Mouse (Mus musculus): ENCODE data around the gene Gsx2.
A peak's percentile ranks its signal among the peaks of the same experiment; 100 is the strongest.

Gene Gsx2

DNA sequence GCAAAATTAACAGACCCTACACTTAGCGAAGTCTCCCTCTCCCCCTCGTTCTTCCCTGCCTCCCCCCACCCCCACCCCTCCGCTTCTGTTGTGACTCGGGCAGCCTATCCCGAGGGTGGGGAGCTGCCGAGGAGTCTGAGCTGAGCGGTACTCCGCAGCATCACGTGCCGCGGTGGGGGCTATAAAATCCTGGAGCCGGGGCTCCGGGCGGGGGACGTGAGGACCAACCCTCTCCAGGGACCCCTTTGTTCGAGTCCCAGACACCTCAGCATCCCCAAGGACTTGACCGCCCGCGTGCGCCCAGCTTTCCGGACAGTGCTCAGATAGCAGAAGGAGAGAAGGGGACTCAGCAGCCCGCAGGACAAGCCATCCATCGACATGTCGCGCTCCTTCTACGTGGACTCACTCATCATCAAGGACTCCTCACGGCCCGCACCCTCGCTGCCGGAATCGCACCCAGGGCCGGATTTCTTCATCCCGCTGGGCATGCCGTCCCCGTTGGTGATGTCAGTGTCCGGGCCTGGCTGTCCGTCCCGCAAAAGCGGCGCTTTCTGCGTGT is at the start of gene Gsx2:
Gsx2 (plus strand) TSS at position 219 of the 559 bp plus-strand sequence.
- no peak for DNase-seq (ENCODE audit: low spot score in 2 of 2)

DNA sequence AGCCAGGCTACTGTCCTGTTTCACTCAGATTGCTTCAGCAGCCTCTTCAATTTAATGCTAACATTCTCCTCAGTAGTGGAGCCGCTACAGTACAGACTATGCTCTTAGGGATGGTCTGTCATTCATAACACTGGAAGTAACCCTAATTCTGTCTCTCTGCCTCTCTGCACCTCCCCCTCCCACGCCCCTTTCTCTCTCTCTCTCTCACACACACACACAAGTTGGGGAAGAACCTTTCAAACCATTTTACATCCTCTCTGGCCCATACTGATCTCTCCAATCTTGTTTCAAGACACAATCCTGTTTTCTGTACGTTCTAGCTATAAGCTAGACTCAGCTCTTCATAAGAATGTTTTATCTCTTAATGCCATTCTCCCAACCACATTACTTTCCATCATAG is 39.9 kb upstream of the Gsx2 start:
- DNase-seq (ENCODE audit: low spot score in 2 of 2) = no peak

DNA sequence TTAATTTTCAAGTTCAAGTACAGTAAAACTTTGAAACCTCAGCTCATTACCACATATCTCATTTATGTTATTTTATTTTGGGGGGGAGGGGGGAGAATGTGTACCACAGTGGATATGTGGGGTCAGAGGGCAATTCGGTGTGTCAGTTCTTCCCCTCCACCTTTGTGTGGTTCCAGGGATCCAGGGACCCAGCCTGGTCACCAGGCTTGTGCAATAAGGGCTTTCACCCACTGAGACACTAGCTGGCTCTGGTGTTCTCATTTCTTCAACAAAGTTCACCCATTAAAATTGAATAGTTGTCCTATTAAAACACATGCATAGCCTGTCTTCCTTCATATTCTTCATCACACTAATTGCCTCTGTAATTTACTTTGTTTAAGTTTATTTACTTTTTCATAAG is 36.1 kb upstream of the Gsx2 start:
- no peak for DNase-seq (ENCODE audit: low spot score in 2 of 2)

DNA sequence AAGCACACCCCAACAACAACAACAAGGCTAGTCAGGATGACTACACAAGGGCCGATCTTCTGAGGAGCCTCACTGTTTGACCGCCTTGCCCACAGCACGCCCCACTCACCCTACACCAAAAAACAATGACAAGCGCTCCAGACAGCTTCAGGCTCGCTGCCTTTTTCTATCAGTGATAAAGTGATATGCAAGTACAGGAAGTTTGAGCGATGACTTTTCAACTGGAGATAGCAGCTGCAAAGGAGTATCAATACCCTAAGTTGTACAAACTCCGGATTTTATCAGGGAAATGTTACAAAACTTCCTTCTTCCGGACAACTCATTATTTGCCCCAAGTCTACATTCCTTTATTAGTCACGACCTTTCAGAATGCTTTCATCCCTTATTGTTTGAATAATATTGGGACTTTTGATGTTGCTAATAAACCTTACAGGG is 32.4 kb upstream of the Gsx2 start:
- DNase-seq (ENCODE audit: low spot score in 2 of 2) = no peak

DNA sequence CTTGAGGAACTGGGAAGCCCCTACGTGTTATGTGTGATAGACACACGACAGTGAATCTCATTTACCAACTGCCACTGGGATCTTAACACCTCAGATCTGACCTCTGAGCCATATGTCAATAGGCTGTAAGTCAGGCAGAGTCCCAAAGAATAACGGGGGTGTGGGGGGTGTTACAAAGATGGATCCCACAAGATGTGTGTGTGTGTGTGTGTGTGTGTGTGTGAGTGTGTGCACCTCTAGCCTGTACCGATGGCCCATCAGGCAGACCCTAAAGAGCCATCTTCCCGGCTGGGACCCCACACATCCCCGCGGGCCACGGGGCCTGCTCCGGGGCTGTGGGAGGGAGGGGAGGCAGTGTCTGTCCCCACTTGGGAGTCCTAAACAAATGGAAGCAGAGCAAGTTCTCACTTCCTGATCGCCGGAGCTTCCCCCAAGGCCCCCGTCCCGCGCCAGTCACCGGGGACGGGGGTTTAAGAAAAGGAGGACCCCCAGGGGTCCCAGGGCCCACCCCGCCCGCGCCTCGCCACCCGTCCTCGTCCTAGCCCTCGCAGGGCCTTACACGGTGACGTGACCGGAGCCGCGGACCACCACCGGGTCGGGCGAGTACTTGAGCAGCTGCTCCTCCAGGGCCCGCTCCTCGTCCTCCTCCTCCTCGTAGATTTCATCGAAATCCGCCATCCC is 31.6 kb upstream of the Gsx2 start:
- peak in 1 of 2 experiments; percentile 36 for DNase-seq (ENCODE audit: low spot score in 2 of 2)

DNA sequence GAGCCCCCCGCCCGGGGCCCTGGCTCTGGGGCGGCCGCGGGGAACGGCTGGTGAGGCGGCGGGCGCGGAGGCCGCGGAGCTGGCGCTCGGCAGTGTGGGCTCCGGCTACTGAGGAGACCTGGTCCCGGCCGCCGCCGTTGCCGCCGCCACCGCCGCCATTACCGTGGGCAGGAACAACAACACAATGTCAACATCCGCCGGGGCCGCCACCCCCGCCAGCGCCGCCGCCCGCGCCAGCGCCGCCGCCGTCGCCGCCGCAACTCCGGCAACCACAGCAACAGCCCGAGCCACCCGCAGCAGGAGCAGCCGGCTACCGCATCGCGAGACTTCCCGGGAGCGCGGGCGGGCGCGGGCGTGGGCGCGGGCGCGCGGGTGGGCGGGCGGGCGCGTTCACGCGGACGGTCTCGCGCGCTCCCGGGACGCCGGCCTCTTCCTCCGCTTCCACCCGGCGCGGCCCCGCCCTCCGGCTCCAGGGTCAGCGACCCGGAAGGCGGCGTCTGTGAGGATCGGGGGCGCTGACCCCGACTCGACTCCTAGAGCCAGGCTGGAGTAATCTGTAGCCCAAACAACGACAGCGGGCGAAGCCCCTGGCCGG is 31.0 kb upstream of the Gsx2 start, which contains the start of gene Chic2:
Chic2 (minus strand) TSS at position 465 of the 595 bp plus-strand sequence.
- DNase-seq (ENCODE audit: low spot score in 2 of 2) = peak; percentile 81 to 86

DNA sequence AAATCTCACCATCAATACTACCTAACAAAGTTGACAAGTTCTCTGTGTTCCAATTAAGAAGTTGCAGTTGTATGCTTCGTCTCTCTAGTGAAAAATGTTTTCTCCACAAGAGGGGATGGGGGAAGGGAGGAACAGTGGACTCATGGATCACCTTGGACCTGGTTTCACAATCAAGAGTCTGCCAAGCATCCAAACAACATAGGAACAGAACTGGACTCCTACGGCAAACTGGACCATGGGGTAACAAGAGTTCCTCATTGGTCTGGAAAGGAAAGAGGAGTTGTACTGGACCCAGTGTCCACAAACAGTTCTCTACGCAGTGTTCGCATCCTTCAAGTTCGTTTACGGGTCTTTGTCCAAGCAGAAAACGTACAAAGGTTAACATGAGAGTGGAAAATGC is 30.0 kb upstream of the Gsx2 start:
- DNase-seq (ENCODE audit: low spot score in 2 of 2) = no peak

DNA sequence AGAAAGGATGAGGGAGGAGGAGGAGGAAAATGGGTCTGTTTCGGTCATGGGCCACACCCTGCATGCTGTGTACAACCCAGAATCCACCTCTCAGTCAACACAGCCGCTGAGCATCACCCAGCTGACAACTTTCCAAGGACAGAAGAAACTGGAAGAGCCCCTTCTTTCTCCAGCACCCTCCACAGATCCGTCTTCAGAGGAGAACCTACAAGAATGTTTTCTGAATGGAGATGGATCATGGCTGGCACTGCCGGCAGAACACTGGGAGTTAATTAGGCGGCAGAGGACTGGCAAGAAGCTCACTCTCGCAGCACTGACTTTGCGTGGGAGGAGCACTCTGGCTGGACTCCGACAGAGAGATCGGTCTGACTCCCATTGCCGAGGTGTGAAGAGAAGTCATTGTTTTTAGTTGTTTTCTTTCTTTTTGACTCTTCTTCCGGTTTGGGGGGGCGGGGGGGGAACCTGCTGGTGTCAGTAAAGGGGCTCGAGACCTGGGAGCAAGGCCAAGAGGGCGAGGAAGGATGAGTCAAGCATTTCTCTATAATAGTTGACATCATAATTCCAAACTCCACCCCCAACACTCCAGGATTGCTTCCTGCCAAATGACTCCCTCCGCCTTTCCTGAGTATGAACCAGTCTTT is 28.6 kb upstream of the Gsx2 start:
- no peak for DNase-seq (ENCODE audit: low spot score in 2 of 2)

DNA sequence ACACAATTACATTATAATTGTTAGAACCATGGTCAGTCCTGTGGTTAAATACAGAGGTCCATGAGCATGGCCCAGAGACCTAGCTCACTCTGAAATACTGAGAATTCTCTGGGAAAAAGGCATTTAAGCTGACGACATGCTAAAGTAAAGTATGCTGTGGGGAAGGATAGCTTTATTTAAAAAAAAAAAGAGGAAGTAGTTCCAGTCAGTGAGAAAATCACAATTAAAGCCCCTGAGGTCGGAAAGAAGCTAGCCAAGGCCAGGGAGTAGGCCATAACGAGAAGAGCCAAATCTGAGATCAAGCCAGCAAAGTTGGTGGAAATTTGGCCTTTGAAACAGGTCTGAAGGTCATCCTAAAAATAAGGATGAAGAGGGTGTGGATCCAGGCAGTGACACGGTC is 24.3 kb upstream of the Gsx2 start:
- no peak for DNase-seq (ENCODE audit: low spot score in 2 of 2)

DNA sequence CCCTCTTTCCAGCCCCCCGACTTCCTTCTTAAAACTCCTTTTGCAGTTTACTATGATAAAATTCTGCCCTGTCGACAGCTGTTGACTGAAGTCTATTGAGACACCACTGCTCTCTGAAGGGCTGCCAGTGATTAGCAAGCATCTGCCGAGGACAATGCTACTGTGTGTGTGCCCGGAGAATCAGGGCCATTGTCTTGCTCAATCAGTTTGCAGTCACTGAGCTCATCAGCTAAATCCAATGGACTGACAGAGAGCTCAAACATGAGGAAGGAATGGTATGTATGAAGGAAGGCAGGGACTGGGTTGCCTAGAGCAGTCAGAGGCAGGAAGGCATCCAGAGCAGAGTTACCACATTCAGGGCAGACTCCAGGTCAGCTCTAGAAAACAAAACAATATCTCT is 12.2 kb upstream of the Gsx2 start:
- DNase-seq (ENCODE audit: low spot score in 2 of 2) = no peak

DNA sequence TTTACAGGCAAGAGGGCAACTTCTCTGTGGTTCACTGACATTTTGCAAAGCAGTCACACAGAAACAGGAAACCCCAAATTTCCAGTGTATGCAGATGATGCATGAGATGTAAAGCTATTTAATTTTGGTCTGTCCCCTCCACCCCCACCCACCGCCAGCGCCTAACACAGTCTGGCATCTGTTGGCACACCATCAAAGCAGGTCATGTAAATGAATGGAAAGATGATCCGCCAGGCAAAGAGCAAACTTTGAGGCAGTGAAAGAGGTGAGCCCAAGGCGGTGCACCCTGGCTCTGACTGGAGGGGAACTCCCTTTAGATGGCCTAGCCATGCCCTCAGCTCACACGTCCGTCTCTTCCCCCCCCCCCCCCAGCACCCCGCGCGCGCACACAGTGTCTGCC is 8.7 kb upstream of the Gsx2 start:
- DNase-seq (ENCODE audit: low spot score in 2 of 2) = no peak

DNA sequence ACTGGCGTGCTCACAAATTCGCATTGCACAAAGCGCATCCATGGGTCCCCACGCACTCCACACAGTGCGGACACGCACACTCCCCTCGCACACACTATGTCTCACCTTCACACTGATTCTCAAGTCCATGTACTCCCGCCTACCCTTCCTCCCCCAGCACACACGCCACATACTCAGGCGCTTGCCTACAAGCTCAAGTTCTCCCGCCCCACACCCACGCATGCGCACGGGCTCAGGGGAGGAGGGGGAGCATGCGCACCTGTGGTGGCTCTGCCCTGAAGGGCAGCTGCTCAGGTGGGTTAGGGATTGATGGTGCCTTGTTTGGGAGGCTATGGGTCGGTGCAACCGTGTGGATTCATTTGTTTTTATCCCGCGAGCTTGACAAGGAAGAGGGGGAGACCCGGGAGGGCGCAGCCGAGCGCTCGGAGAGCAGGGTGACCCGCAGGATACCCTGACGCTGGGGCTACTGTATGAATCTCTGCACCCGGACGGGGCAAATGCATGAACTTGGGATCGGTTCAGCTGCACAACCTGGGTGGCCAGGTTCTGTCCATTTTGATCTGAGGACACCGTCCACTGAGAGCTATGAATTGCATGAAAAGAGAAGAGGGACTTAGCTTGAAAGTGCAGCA is 8.2 kb upstream of the Gsx2 start:
- peak; percentile 51 to 61 for DNase-seq (ENCODE audit: low spot score in 2 of 2)

DNA sequence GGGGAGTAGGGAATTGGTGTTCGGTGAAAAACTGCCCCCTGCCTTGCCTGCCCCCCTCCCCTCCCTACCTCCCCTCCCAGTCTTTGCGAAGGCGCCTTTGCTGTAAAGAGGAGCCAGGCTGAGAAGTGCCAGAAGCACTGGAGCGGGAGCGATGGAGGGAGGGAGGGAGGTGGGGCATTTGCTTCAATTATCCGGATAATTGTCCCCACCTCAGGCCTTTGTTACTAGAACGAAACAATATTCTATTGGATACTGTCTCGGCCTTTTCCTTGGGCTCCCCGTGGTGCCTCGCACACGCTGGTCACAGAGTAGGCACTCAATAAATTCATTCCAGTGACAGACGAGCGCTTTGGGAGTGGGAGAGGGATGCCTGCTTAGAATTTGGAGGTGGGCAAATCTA is 5.3 kb upstream of the Gsx2 start:
- no peak for DNase-seq (ENCODE audit: low spot score in 2 of 2)

DNA sequence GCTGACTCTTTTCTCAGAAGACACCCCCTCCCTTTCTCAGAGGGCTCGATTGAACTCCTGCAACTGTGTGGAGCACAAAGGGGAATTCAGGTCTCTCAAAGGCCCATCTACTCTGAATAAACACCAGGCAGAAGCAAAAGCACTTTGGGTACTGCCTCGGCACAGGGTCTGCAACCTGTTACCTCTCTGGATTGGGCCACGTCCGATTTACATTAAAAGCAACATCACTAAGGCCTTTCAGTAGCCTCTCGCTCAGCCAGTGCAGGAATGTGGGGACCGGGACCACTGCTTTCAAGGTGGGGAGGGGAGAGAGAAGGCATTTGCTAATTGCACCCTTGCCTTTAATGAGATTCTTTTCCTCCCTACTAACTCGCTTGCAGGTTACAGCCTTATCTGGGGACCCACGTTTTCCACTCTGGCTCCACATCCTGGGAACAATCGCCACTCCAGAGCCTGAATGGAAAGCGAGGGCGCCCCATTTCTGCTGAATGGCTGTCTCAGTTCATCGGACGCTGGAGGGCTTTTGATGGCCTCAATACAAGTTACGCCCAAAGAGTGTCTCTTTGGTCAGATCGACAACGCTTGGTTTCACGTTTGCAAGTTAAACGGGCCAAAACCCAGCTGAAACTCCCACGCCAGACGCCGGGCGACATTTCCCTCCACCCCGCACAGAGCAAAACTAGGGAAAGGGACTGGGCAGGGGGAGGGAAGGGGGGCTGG is 4.6 kb upstream of the Gsx2 start:
- no peak for DNase-seq (ENCODE audit: low spot score in 2 of 2)

DNA sequence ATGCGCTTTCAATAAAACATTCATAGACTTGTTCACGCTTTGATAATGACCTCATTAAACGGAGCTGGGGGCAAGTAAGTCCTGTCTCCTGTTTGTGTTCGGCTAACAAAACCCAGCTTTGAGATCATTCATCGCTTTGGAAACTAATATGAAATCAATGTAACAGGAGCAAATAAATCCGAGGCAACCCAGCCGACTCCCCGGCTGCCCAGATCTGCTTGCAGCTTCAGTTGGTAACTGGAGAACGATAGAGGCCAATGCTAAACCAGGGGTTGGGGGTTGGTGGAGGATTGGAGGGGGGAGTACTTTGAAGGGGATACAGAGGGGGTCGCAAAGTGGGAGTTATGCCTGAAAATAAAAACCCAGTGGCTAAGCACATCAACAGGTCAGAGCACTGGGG is 3.5 kb upstream of the Gsx2 start:
- DNase-seq (ENCODE audit: low spot score in 2 of 2) = no peak

DNA sequence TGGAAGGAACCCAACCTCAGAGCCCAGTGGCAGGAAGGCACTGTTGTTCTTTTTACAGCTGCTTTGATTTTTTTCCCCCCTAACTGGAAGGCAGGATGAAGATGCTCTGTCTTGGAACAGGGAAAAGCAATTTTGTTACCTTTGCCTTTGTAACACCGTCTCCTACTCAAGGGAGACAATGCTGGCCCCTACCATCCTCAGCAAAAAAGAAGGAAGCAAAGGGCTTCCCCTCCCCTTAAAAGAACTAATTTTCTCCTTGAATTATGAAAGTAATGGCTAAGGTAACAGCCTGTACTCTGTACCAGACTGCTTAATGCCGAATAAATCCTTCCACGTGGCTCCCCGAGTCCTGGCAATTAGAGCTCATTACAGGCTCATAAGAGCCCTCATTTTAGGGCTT is 2.9 kb upstream of the Gsx2 start:
- DNase-seq (ENCODE audit: low spot score in 2 of 2) = no peak

DNA sequence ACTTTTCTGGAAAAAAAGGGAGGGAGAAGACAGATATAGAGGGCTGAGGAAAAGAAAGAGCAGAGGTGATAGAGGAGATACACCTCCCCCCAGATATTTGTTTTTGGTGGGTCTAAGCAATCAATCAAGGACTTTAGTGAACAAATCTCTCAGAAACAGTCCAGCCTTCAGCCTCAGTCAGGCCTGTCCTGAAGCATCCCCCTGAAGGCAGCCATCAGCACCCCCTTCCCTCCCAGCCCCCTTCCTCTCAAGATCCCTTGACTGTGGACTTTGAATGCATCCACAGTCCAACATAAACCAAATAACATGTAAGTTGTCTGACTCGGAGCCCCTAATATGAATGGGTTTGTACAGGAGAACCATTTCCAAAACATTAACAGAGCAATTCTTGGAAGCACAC is 2.2 kb upstream of the Gsx2 start:
- no peak for DNase-seq (ENCODE audit: low spot score in 2 of 2)

DNA sequence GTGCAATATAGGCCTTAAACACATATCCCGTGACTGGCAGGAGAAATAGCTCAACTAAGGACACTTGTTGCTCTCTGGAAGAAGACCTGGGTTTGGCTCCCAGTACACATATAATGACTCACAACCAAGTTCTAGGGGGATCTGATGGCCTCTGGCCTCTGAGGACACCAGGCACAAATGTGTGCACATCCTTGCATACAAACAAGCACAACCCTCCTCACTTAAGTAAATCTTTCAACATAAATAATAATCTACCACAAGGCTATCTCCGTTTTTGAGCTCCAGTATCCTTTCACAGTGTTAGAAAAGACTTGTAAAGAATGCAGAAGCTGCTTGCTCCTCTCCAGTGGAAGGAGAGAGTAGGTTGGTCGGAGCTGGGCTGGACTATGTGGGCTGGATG is 1.7 kb upstream of the Gsx2 start:
- DNase-seq (ENCODE audit: low spot score in 2 of 2) = no peak

DNA sequence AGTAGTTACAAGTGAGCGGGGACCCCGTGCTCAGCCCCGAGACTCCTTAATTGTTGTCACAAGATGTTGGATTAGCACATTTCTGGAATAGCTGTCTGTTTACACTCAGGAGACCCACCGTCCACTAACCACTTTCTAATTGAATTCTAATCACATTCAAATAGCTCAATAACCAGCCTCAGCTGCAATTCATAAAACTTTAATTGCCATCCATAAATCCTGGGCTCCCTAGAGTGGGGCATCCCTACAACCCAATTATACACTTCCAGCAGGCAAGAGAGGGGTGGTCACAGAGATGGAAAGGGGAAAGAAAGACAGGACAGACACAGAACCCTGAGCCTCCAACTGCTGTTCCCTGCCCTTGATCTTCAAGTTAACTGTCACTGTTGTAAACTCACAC is 1.3 kb upstream of the Gsx2 start:
- DNase-seq (ENCODE audit: low spot score in 2 of 2) = no peak

DNA sequence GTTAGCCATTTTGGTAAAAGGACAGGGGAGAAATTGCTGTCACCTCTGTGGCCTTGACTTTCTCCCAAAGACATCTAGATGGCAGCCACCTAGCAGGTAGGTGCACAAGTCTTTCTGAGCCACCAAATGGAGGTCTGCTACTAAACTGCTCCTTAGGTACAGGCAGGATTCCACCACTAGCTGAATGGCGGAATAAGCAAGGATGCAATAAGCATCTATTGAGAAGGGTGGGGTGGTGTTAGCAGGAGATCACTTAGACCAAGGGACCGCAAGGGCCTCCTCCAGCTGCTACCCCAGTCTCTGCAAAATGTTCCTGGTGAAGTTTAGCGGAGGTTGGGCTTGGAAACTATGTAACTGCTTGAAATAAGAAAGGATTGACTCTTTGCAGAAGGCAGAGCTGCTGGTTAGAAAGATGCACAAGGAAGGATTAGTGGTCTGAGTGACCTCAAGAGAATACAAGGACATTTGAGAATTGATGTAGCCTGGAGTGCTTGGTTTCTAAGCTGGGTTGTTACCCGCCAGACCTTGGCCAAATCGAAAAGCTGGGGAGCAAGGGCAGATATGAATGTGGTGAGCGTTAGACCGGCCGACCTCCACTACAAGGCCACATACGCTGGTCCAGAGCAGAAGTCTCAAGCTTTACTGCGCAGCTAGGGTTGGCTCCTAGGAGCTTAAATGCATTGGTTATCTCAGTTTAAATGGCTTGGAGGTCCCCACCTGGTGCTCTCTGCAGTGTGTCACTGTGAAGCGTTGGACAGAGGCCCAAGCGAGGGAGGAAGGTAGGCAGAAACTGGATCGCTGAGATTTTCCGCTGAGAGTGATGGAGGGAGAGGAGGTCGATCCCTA is 641 bp upstream of the Gsx2 start:
- no peak for DNase-seq (ENCODE audit: low spot score in 2 of 2)

Measured in frontal cortex, postnatal 10 days (tissue).